Mouse (Mus musculus): ENCODE measurements around the gene Tcerg1l. TPM values are rescaled to one million over a fixed set of nuclear protein-coding genes. Genes with fewer than 3 reads are reported as not detected.

Tcerg1l gene
- total and polyA plus RNA-seq, 3 experiments: 0.13 to 0.81 (median 0.40) TPM

- Histone ChIP-seq H3K9ac (ENCODE audit: insufficient read depth, low read depth) (no peak overlapping the region), H3K9me3 (replicated peaks; ENCODE audit: low read length) (no peaks in the 10 kb centered on the region), H3K4me1 (ENCODE audit: control insufficient read depth in 1 of 2, insufficient read depth in 2 of 2) (peaks cover 0 to 42% of the 10 kb centered on the region in 2 experiments; a peak in 2 of 4 replicates), H3K4me2 (ENCODE audit: insufficient read depth, low read depth, poor library complexity, severe bottlenecking) (no peak overlapping the region), H3K27me3 (replicated peaks) (no peaks in the 10 kb centered on the region), H3K27ac (ENCODE audit: insufficient read depth, low read depth) (no peak overlapping the region), H3K4me3 (replicated peaks in 1 of 3; ENCODE audit: low read depth in 2 of 3, low read length in 2 of 3, poor library complexity in 1 of 3) (no peak overlapping the region), H3K36me3 (replicated peaks in 1 of 2; ENCODE audit: control insufficient read depth in 1 of 2, insufficient read depth in 1 of 2, low read length in 1 of 2) (no peaks in the 10 kb centered on the region), H3K79me2 (replicated peaks; ENCODE audit: control insufficient read depth, extremely low read depth, insufficient read depth, poor library complexity, severe bottlenecking) (no peaks in the 10 kb centered on the region)
- TF ChIP-seq JUND (conservative IDR thresholded peaks at IDR 0.05; ENCODE audit: low read depth, low read length): no peak
- no peak for TF ChIP-seq UBTF (IDR thresholded peaks at IDR 0.05; ENCODE audit: low read depth, low read length)
- TF ChIP-seq PAX5 (IDR thresholded peaks at IDR 0.05; ENCODE audit: low read length): no peak
- no peak for TF ChIP-seq CHD2 (IDR thresholded peaks at IDR 0.05; ENCODE audit: low read length)
- TF ChIP-seq SMC3 (IDR thresholded peaks at IDR 0.05; ENCODE audit: low read depth, low read length): no peak
- TF ChIP-seq CTCF (conservative IDR thresholded peaks at IDR 0.05 in 1 of 2, IDR thresholded peaks at IDR 0.05 in 1 of 2; ENCODE audit: low read depth in 2 of 2, low read length in 2 of 2): no peak
- TF ChIP-seq IRF4 (IDR thresholded peaks at IDR 0.05; ENCODE audit: low read depth, low read length): no peak
- no peak for TF ChIP-seq MAX (IDR thresholded peaks at IDR 0.05; ENCODE audit: low read length)
- no peak for TF ChIP-seq EP300 (IDR thresholded peaks at IDR 0.05; ENCODE audit: low read length)
- no peak for TF ChIP-seq KAT2A (IDR thresholded peaks at IDR 0.05; ENCODE audit: insufficient replicate concordance, low read length)
- TF ChIP-seq TBP (conservative IDR thresholded peaks at IDR 0.05; ENCODE audit: low read depth, low read length): no peak
- in situ Hi-C loops (cut with MboI; ENCODE audit: low pct_ligation_motif_present, low pct_unique_long_range_greater_than_20kb, low sequenced_read_pairs) (no loop called here), dilution Hi-C loops (cut with MboI; ENCODE audit: extremely low pct_ligation_motif_present, extremely low pct_unique_long_range_greater_than_20kb, low sequenced_read_pairs) (no loop called here)
- no peak for DNase-seq (ENCODE audit: extremely low read depth)
These were observed 32.0 kb downstream of the Tcerg1l start for GRCm38 (mm10) chr7:138365519-138365918.

- Histone ChIP-seq H3K9me3 (replicated peaks; ENCODE audit: low read length) (no peaks in the 10 kb centered on the region), H3K27ac (ENCODE audit: insufficient read depth, low read depth) (no peak overlapping the region), H3K4me1 (ENCODE audit: control insufficient read depth in 1 of 2, insufficient read depth in 2 of 2) (peaks cover 0 to 11% of the 10 kb centered on the region in 2 experiments; a peak in 2 of 4 replicates), H3K36me3 (replicated peaks in 1 of 2; ENCODE audit: control insufficient read depth in 1 of 2, insufficient read depth in 1 of 2, low read length in 1 of 2) (no peaks in the 10 kb centered on the region), H3K9ac (ENCODE audit: insufficient read depth, low read depth) (no peak overlapping the region), H3K4me2 (ENCODE audit: insufficient read depth, low read depth, poor library complexity, severe bottlenecking) (no peak overlapping the region), H3K27me3 (replicated peaks) (no peaks in the 10 kb centered on the region), H3K4me3 (replicated peaks in 1 of 3; ENCODE audit: low read depth in 2 of 3, low read length in 2 of 3, poor library complexity in 1 of 3) (no peak overlapping the region), H3K79me2 (replicated peaks; ENCODE audit: control insufficient read depth, extremely low read depth, insufficient read depth, poor library complexity, severe bottlenecking) (no peaks in the 10 kb centered on the region)
- dilution Hi-C loops (cut with MboI; ENCODE audit: extremely low pct_ligation_motif_present, extremely low pct_unique_long_range_greater_than_20kb, low sequenced_read_pairs): no loop called here
- no peak for DNase-seq (ENCODE audit: extremely low read depth)
- in situ Hi-C loops (cut with MboI; ENCODE audit: low pct_ligation_motif_present, low pct_unique_long_range_greater_than_20kb, low sequenced_read_pairs): no loop called here
- TF ChIP-seq CHD2 (IDR thresholded peaks at IDR 0.05; ENCODE audit: low read length): no peak
- TF ChIP-seq HCFC1 (IDR thresholded peaks at IDR 0.05; ENCODE audit: low read depth, low read length): no peak
- no peak for TF ChIP-seq TCF12 (IDR thresholded peaks at IDR 0.05; ENCODE audit: low read depth, low read length)
- no peak for TF ChIP-seq GABPA (IDR thresholded peaks at IDR 0.05; ENCODE audit: insufficient replicate concordance, low read depth, low read length)
- no peak for TF ChIP-seq TBP (conservative IDR thresholded peaks at IDR 0.05; ENCODE audit: low read depth, low read length)
- TF ChIP-seq CTCF (conservative IDR thresholded peaks at IDR 0.05 in 1 of 2, IDR thresholded peaks at IDR 0.05 in 1 of 2; ENCODE audit: low read depth in 2 of 2, low read length in 2 of 2): no peak
- TF ChIP-seq MXI1 (IDR thresholded peaks at IDR 0.05; ENCODE audit: low read depth, low read length): no peak
- TF ChIP-seq ZC3H11A (IDR thresholded peaks at IDR 0.05; ENCODE audit: low read depth, low read length): no peak
- no peak for TF ChIP-seq EP300 (IDR thresholded peaks at IDR 0.05; ENCODE audit: low read length)
- no peak for TF ChIP-seq RCOR1 (conservative IDR thresholded peaks at IDR 0.05; ENCODE audit: low read depth, low read length)
- TF ChIP-seq POLR2A (IDR thresholded peaks at IDR 0.05; ENCODE audit: low read depth, low read length): no peak
These were observed 40.1 kb downstream of the Tcerg1l start for GRCm38 (mm10) chr7:138357475-138357874.

Data from CH12.LX (cell line).